Mouse (Mus musculus) small intestine, adult 2 months (tissue): ENCODE measurements around the gene Lyz1. TPM values are rescaled to one million over a fixed set of nuclear protein-coding genes. Genes with fewer than 3 reads are reported as not detected.
"Not testable (repeated sequence)": the region's sequence is repeated elsewhere in the genome, so short reads cannot be mapped to it uniquely, and the experiment has no call there.

Experiments
- H3K27ac ChIP-seq: fragments of 200-500 bp; 2 replicates; pipeline ENCODE4 v1.5.1; 2012; ENCODE audit warnings: low read depth, low read length, control low read depth, inconsistent platforms; ENCODE audit not compliant: insufficient read depth
- H3K27me3 ChIP-seq: fragments of 200-500 bp; 2 replicates; pipeline ENCODE4 v1.6.1; 2012; ENCODE audit warnings: mild to moderate bottlenecking, moderate library complexity, low read length, inconsistent platforms; ENCODE audit not compliant: control insufficient read depth, insufficient read depth
- H3K36me3 ChIP-seq: fragments of 200-500 bp; 2 replicates; pipeline ENCODE4 v1.6.1; 2012; ENCODE audit warnings: mild to moderate bottlenecking, low read length, control low read depth, inconsistent platforms; ENCODE audit not compliant: control insufficient read depth, insufficient read depth
- H3K4me1 ChIP-seq: fragments of 200-500 bp; 2 replicates; pipeline ENCODE4 v1.6.1; 2012; ENCODE audit warnings: low read length, inconsistent platforms, mixed read lengths; ENCODE audit not compliant: control insufficient read depth, insufficient read depth, insufficient read length
- H3K4me3 ChIP-seq: fragments of 200-500 bp; 2 replicates; pipeline ENCODE4 v1.5.1; 2012; ENCODE audit warnings: low read depth, mild to moderate bottlenecking, control low read depth, inconsistent platforms, low read length, moderate library complexity
- CTCF ChIP-seq: fragments of 200-500 bp; IDR thresholded peaks from 2 replicates; pipeline ENCODE4 v1.5.1; 2012; ENCODE audit warnings: low read depth, mild to moderate bottlenecking, control low read depth, inconsistent platforms, low read length, moderate library complexity, mixed read lengths; ENCODE audit not compliant: insufficient replicate concordance, insufficient read length; ENCODE audit errors: extremely low read depth
- POLR2A ChIP-seq: fragments of 200-500 bp; IDR thresholded peaks from 2 replicates; pipeline ENCODE4 v1.6.1; 2012; ENCODE audit warnings: low read depth, mild to moderate bottlenecking, control low read depth, inconsistent platforms, low read length, moderate library complexity
- WGBS: fragments of 180-500 bp; shearing (Covaris S2); methylation state at CpG from one replicate; pipeline ENCODE4 v1.1.7; 2018; 5-methylcytosine and 5-hydroxymethylcytosine counted together
- polyA plus RNA-seq: library from polyadenylated mRNA; depleted of rRNA; stranded (reverse); fragments of >200 nt; gene quantifications from 2 replicates; pipeline ENCODE4 v1.2.3, GENCODE M21; 2012

Lyz1 gene
- polyA plus RNA-seq, 1 experiment: 3,211 TPM

GRCm38 (mm10) chr10:117287226-117287850, 5.3 kb downstream of the Lyz1 start:
- TF ChIP-seq CTCF: no peak
- no peak for TF ChIP-seq POLR2A
- WGBS: 69% methylated on average over 3 of the region's 3 CpGs
- Histone ChIP-seq H3K4me3 (no peak overlapping the region), H3K36me3 (no peaks in the 10 kb centered on the region), H3K27me3 (no peaks in the 10 kb centered on the region), H3K4me1 (no peaks in the 10 kb centered on the region; the same call in 1 of the 2 replicates), H3K27ac (no peak overlapping the region)

- Histone ChIP-seq H3K4me1 (no peaks in the 10 kb centered on the region), H3K27ac (no peak overlapping the region), H3K27me3 (no peaks in the 10 kb centered on the region), H3K4me3 (no peak overlapping the region), H3K36me3 (no peaks in the 10 kb centered on the region)
- 91% methylated on average over 6 of the region's 6 CpGs for WGBS
- TF ChIP-seq POLR2A (no peak), CTCF (no peak)
These were observed 6.2 kb downstream of the Lyz1 start for GRCm38 (mm10) chr10:117286366-117286970.

- not testable (repeated sequence) for H3K4me3 ChIP-seq, H3K4me1 ChIP-seq, H3K27me3 ChIP-seq, H3K27ac ChIP-seq, H3K36me3 ChIP-seq
- 64% methylated on average over 4 of the region's 7 CpGs for WGBS
These were observed 7.1 kb downstream of the Lyz1 start for GRCm38 (mm10) chr10:117285584-117285983.

GRCm38 (mm10) chr10:117284578-117285520, 7.8 kb downstream of the Lyz1 start:
- Histone ChIP-seq H3K27ac (no peak overlapping the region), H3K36me3 (no peaks in the 10 kb centered on the region), H3K27me3 (no peaks in the 10 kb centered on the region), H3K4me3 (no peak overlapping the region), H3K4me1 (no peaks in the 10 kb centered on the region)
- TF ChIP-seq POLR2A (no peak), CTCF (no peak)
- 83% methylated on average over 10 of the region's 10 CpGs for WGBS

GRCm38 (mm10) chr10:117283871-117284577, 8.6 kb downstream of the Lyz1 start:
- H3K4me1 ChIP-seq: no peaks in the 10 kb centered on the region

GRCm38 (mm10) chr10:117283196-117283595, 9.5 kb downstream of the Lyz1 start:
- not testable (repeated sequence) for H3K4me1 ChIP-seq, H3K4me3 ChIP-seq, H3K36me3 ChIP-seq, H3K27me3 ChIP-seq, H3K27ac ChIP-seq
- WGBS: 83% methylated on average over 4 of the region's 4 CpGs

More at GRCm38 (mm10) chr10:117283871-117284577, 8.6 kb downstream of the Lyz1 start:
- Histone ChIP-seq H3K4me3 (no peak overlapping the region), H3K36me3 (no peaks in the 10 kb centered on the region), H3K27me3 (no peaks in the 10 kb centered on the region), H3K27ac (no peak overlapping the region)
- WGBS: 84% methylated on average over 7 of the region's 7 CpGs
- no peak for TF ChIP-seq POLR2A
- no peak for TF ChIP-seq CTCF

GRCm38 (mm10) chr10:117282551-117282950, 10.1 kb downstream of the Lyz1 start:
- TF ChIP-seq CTCF (no peak), POLR2A (no peak)
- Histone ChIP-seq H3K4me1 (no peaks in the 10 kb centered on the region), H3K36me3 (no peaks in the 10 kb centered on the region), H3K27ac (no peak overlapping the region), H3K27me3 (no peaks in the 10 kb centered on the region), H3K4me3 (no peak overlapping the region)
- WGBS: 59% methylated on average over 2 of the region's 2 CpGs
